Mouse (Mus musculus): ENCODE measurements around the gene Fbxo31.

The Fbxo31 gene

GRCm38 (mm10) chr8:121588750-121589149 is 10.1 kb upstream of the Fbxo31 start:
- no peak for DNase-seq (ENCODE audit: low spot score)

GRCm38 (mm10) chr8:121585159-121585825 is 6.7 kb upstream of the Fbxo31 start:
- peak; percentile 99 for DNase-seq (ENCODE audit: low spot score)

- DNase-seq (ENCODE audit: low spot score): no peak
These were observed 6.1 kb upstream of the Fbxo31 start for GRCm38 (mm10) chr8:121584730-121585129.

GRCm38 (mm10) chr8:121583653-121584052 is 5.0 kb upstream of the Fbxo31 start:
- DNase-seq (ENCODE audit: low spot score): no peak

- DNase-seq (ENCODE audit: low spot score): no peak
These were observed 1.9 kb upstream of the Fbxo31 start for GRCm38 (mm10) chr8:121580465-121580864.

GRCm38 (mm10) chr8:121577751-121578675 is 593 bp downstream of the Fbxo31 start:
- DNase-seq (ENCODE audit: low spot score): no peak

- DNase-seq (ENCODE audit: low spot score): no peak
These were observed 2.9 kb downstream of the Fbxo31 start for GRCm38 (mm10) chr8:121575661-121576060.

- peak; percentile 70 for DNase-seq (ENCODE audit: low spot score)
These were observed 5.3 kb downstream of the Fbxo31 start for GRCm38 (mm10) chr8:121573275-121573674.

GRCm38 (mm10) chr8:121572121-121572520 is 6.5 kb downstream of the Fbxo31 start:
- DNase-seq (ENCODE audit: low spot score): no peak

GRCm38 (mm10) chr8:121570801-121571200 is 7.8 kb downstream of the Fbxo31 start:
- no peak for DNase-seq (ENCODE audit: low spot score)

GRCm38 (mm10) chr8:121570335-121570734 is 8.3 kb downstream of the Fbxo31 start:
- no peak for DNase-seq (ENCODE audit: low spot score)

GRCm38 (mm10) chr8:121568321-121568720 is 10.3 kb downstream of the Fbxo31 start:
- DNase-seq (ENCODE audit: low spot score): no peak

- DNase-seq (ENCODE audit: low spot score): no peak
These were observed 14.9 kb downstream of the Fbxo31 start for GRCm38 (mm10) chr8:121563701-121564100.

GRCm38 (mm10) chr8:121562941-121563351 is 15.7 kb downstream of the Fbxo31 start:
- no peak for DNase-seq (ENCODE audit: low spot score)

GRCm38 (mm10) chr8:121561636-121562345 is 16.8 kb downstream of the Fbxo31 start:
- DNase-seq (ENCODE audit: low spot score): no peak

- no peak for DNase-seq (ENCODE audit: low spot score)
These were observed 18.0 kb downstream of the Fbxo31 start for GRCm38 (mm10) chr8:121560432-121561100.

- DNase-seq (ENCODE audit: low spot score): no peak
These were observed 18.8 kb downstream of the Fbxo31 start for GRCm38 (mm10) chr8:121559801-121560200.

GRCm38 (mm10) chr8:121558538-121558937 is 20.1 kb downstream of the Fbxo31 start:
- DNase-seq (ENCODE audit: low spot score): no peak

- DNase-seq (ENCODE audit: low spot score): no peak
These were observed 20.9 kb downstream of the Fbxo31 start for GRCm38 (mm10) chr8:121557746-121558145.

- DNase-seq (ENCODE audit: low spot score): no peak
These were observed 24.7 kb downstream of the Fbxo31 start for GRCm38 (mm10) chr8:121553831-121554475.

GRCm38 (mm10) chr8:121552506-121552905 is 26.1 kb downstream of the Fbxo31 start:
- DNase-seq (ENCODE audit: low spot score): no peak

Measured in urinary bladder, postnatal 25 days (tissue).